Mouse (Mus musculus): Measurements from ENCODE around the gene Immt.

The Immt gene
- long read RNA-seq, experiment 1, partial matches to known transcripts = 24 of 53 reads
- long read RNA-seq, experiment 1, other reads (novel, unspliced or antisense) = 19 of 53 reads
- long read RNA-seq, experiment 2, transcript Immt-204 (7 exons, 885 nt) = major isoform, 7 of 84 reads
- long read RNA-seq, experiment 2, transcript Immt-203 (13 exons, 2,518 nt) = minor isoform, 6 of 84 reads
- long read RNA-seq, experiment 2, partial matches to known transcripts = 43 of 84 reads
- long read RNA-seq, experiment 2, other reads (novel, unspliced or antisense) = 27 of 84 reads

- intact Hi-C loops (cut with DNase I) = no loop called here
These were observed at the start of gene Immt for GRCm38 (mm10) chr6:71830690-71831580. Immt (plus strand) TSS chr6:71831331.

GRCm38 (mm10) chr6:71783165-71783564 is 48.0 kb upstream of the Immt start:
- intact Hi-C loops (cut with DNase I) = no loop called here

DNA sequence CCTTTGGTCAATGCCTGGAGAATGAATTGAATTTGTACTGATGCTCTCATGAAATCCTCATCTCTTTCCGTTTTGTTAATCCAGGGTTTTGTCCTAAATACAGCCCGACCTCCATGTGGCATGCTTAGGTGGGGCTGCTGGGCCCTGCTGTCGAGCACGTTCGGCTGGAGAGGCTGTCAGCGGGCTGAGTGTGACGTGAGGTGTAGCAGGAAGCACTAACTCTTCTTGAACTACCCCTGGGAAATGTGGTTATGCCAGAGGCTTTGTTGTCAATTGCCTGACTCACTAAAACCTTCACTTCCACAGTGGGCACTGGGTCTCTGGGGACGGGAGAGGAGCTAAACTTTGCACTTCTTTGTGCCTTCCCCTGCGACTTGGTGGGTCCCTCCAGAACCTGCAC is 42.8 kb upstream of the Immt start:
- intact Hi-C loops (cut with DNase I) = no loop called here

DNA sequence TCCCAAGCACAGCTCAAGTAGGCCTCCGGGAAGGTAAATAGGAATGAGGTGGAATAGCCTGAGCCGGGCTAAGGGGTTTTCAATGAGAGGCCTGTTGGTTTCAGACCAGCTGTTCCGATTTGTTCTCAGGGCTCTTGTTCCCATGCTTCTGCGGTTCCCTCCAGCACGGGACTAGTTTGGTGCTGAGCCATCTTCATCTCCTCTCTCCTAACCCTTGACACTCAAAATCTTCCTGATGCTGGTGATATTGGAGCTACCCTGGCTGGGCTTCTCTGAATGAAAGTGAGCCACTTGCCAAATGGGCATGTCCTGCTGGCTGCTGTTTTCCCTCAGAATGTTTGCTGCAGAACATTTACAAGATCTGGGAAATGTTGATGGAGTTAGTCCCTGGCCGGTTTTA is 39.4 kb upstream of the Immt start:
- intact Hi-C loops (cut with DNase I) = no loop called here

DNA sequence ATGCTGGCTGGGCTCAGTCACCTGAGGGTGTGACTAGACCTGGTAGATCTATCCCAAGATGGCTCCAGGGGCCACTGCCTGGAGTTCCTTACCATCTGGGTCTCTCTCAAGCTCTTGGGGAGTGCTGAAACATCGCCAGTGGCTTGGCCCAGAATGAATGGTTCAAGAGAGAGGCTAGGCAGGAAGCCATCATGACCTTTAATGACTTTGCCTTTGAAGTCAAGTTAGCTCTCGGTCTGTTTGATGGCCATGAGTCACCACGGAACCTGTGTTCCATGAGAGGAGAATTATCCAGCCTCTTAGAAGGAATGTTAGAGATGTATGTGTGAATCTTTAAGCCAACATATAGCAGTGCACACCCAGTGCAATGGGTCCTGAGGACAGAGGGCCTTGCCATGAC is 31.7 kb upstream of the Immt start:
- intact Hi-C loops (cut with DNase I) = no loop called here

GRCm38 (mm10) chr6:71801011-71801713 is 30.0 kb upstream of the Immt start:
- intact Hi-C loops (cut with DNase I) = loop anchor here (5.0 to 10.0 kb wide), 3 partner anchors 184 to 634 kb away; partner anchors contain the start of gene Rnf103

GRCm38 (mm10) chr6:71801714-71802094 is 29.4 kb upstream of the Immt start:
- intact Hi-C loops (cut with DNase I) = loop anchor here (5.0 to 10.0 kb wide), 3 partner anchors 184 to 634 kb away; partner anchors contain the start of gene Rnf103

DNA sequence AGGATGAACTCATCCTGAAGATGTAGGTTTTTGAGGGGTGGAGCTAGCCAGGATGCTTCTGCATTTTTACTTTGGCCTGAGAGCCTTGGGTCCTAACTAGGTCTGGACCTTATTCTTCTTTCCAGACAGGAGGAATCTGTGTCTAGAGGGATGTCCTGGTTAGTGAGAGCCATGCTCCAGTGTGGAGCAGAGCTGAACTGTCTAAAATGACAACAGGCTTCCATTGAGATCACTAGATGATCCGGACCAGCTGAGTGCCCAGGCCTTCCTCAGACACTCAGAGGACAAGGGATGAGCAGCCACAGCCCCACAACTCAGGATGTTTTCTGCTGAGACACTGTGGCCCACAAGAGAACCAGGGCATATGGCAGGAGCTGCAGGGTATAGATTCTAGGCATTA is 27.5 kb upstream of the Immt start:
- intact Hi-C loops (cut with DNase I) = loop anchor here (5.0 to 10.0 kb wide), 3 partner anchors 186 to 636 kb away; partner anchors contain the start of gene Rnf103

GRCm38 (mm10) chr6:71804061-71804829 is 26.9 kb upstream of the Immt start:
- intact Hi-C loops (cut with DNase I) = loop anchor here (5.0 to 10.0 kb wide), 3 partner anchors 187 to 637 kb away; partner anchors contain the start of gene Rnf103

- intact Hi-C loops (cut with DNase I) = loop anchor here (10.0 kb wide), 1 partner anchor 312 kb away; the partner anchor contains the start of gene Rnf103
These were observed 24.4 kb upstream of the Immt start for GRCm38 (mm10) chr6:71806713-71807112.

DNA sequence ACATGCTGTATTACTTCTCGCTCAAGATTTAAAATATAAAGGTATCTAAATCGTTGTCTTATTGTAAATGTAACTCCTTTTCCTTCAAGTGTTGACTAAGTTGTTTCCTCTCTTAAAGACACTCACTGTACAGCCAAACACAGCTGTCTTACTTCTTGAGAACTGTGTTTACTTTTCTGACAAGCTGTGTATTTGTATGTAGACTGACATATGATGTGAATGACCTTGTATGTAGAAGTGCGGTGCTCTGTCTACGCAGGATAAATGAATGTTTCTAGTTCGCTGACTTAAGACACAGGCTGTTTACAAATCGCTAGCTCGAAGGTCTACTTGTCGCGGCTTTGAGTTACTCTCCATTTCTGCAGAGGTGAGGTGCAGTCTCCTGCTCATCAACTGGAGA is 21.2 kb upstream of the Immt start:
- intact Hi-C loops (cut with DNase I) = loop anchor here (10.0 kb wide), 1 partner anchor 315 kb away; the partner anchor contains the start of gene Rnf103

- intact Hi-C loops (cut with DNase I) = no loop called here
These were observed 18.3 kb upstream of the Immt start for GRCm38 (mm10) chr6:71812820-71813219.

- intact Hi-C loops (cut with DNase I) = no loop called here
These were observed 11.3 kb upstream of the Immt start for GRCm38 (mm10) chr6:71819764-71820292.

DNA sequence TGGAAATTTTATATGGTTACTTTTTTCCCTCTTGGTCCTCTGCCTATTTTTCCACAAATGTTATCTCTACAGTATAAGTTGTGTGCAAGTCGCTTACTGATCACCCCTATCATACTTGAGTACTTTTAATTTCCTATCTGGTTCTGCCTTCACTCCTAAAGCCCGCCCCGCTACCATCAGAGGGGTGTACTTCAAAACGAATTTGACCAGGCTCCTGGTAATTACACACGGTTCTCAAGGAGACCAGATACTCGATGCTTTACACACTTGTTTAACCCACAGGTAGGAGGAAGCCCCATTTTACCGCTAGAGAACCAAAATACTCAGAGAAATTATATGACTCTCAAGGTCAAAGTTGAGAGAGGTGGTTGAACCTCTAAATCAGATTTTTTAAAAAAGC is 8.0 kb upstream of the Immt start:
- intact Hi-C loops (cut with DNase I) = no loop called here

- intact Hi-C loops (cut with DNase I) = no loop called here
These were observed 7.6 kb upstream of the Immt start for GRCm38 (mm10) chr6:71823488-71823887.

- intact Hi-C loops (cut with DNase I) = no loop called here
These were observed 7.2 kb upstream of the Immt start for GRCm38 (mm10) chr6:71823961-71824360.

DNA sequence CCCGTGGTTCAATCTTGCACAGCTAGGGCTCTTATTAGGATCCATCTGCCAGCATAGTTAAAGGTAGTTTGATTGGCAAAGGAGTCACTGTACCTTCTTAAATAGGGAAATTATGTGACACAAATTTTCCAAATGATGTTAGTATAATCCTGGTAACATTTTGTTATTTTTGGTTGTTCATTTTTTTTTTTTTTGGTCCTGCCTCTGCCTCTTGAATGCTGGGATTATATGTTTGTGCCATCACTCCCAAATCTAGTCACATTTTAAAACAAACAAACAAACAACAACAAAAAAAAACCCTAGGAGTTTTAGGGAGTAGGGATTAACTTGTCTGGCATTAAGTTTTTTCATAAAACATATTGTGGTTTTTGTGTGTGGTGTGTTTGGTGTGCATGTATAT is 4.3 kb upstream of the Immt start, which contains the start of gene Mrpl35:
TSS of gene Mrpl35 (minus strand) at position 101 of the 400 bp plus-strand sequence.
- intact Hi-C loops (cut with DNase I) = no loop called here

DNA sequence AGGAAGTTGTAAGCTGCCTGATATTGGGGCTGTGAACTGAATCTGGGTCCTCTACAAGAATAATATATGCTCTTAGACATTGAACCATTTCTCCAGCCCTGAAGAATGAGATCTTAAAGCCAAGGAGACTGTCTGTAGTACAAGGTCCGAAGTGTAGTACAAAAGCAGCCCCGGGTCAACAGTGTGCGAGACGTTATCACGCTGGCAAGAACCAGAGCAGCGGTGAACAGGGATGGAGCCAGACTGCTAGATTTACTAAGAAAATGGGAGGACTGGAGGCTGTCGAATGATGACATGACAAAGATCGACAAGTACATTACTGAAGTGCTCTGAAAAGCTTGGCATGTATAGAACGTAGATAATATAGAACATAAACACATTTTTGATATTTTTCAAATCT is 1.4 kb upstream of the Immt start:
- intact Hi-C loops (cut with DNase I) = no loop called here

GRCm38 (mm10) chr6:71831581-71831960 is 440 bp downstream of the Immt start:
- intact Hi-C loops (cut with DNase I) = no loop called here

DNA sequence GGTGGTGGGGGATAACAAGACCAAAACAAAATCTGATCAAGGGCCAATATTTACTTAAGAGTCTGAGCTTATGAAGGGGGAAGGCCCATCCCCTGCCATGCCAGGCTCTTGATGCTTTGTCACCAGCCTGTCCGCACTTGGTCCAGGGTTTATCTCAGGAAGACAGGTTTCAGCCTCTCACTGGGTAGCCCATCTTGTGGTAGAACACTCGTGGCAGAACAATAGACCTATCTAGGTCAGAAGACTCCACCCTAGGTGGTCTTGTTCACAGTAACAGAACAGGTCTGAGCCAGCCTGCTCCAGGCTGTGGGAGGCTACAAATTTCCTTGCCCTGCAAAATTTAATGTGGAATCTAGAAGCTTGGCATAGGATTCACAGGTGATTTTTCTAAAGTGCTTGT is 5.7 kb downstream of the Immt start:
- intact Hi-C loops (cut with DNase I) = no loop called here
